Mouse (Mus musculus): ENCODE data around the gene Sccpdh. TPM values are rescaled to one million over a fixed set of nuclear protein-coding genes. Genes with fewer than 3 reads are reported as not detected.

Sccpdh gene
- 87.6 and 96.2 TPM in 2 replicates for polyA plus RNA-seq (2015; fragmentation: Nextera tagmentation; extraction: Ambion mirVana)

GRCm38 (mm10) chr1:179668013-179668805 lies at the start of gene Sccpdh:
Gene Sccpdh (plus strand): TSS chr1:179668210.

Other genes starting within 250 kb of the Sccpdh start
- 14.4 and 14.5 TPM in 2 replicates for gene Smyd3, start 150.2 kb upstream of the Sccpdh start, polyA plus RNA-seq (2015; fragmentation: Nextera tagmentation; extraction: Ambion mirVana)
- gene Tfb2m, start 121.9 kb upstream of the Sccpdh start, polyA plus RNA-seq (2015; fragmentation: Nextera tagmentation; extraction: Ambion mirVana): 33.0 and 41.5 TPM in 2 replicates
- gene Cnst, start 121.8 kb upstream of the Sccpdh start, polyA plus RNA-seq (2015; fragmentation: Nextera tagmentation; extraction: Ambion mirVana): 8.0 and 8.3 TPM in 2 replicates
- gene Kif28, start 77.1 kb downstream of the Sccpdh start, polyA plus RNA-seq (2015; fragmentation: Nextera tagmentation; extraction: Ambion mirVana): 0.08 TPM in 1 of 2 replicates, not detected in the other
- not detected in 2 replicates for gene Gm10518, start 135.2 kb downstream of the Sccpdh start, polyA plus RNA-seq (2015; fragmentation: Nextera tagmentation; extraction: Ambion mirVana)
- 7.4 and 10.2 TPM in 2 replicates for gene Ahctf1, start 135.5 kb downstream of the Sccpdh start, polyA plus RNA-seq (2015; fragmentation: Nextera tagmentation; extraction: Ambion mirVana)

All from adrenal gland, postnatal 0 days (tissue).